Mouse (Mus musculus): Measurements from ENCODE around the gene Slbp. TPM values are rescaled to one million over a fixed set of nuclear protein-coding genes. Genes with fewer than 3 reads are reported as not detected.

Gene Slbp
- polyA plus RNA-seq, 1 experiment from 2014 or later, result 223 TPM

DNA sequence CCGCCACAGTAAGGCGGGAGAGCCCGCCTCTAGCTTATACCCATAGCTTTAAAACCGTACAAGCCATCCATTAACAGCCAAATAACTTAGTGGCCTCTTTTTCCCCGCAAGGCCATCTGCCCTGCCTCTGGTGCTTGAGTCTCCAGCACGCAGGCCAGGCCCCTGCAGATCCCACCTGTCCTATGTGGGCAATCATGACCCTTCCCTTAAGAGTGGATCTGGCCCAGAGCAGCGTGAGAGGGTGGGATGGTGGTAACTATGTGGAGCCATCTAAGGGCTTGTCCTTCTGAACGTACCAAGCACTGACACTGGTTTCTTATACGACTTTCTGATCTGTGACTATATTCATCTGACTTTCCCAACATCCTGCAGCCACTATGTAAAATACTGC lies 404 bp upstream of the Slbp start:
- no peaks in the 10 kb centered on the region for H3K27me3 ChIP-seq (ENCODE audit: control insufficient read depth, insufficient read depth, low read length)

GRCm38 (mm10) chr5:33651541-33651920 lies 843 bp downstream of the Slbp start:
- peaks cover 16% of the 10 kb centered on the region for H3K4me1 ChIP-seq (ENCODE audit: control insufficient read depth, insufficient read depth, low read length)
- no peak; the same call in 1 of the 2 replicates for ATAC-seq (ENCODE audit: insufficient number of reproducible peaks, insufficient read depth, low FRiP score, low read depth)
- WGBS, result 0% methylated on average over 11 of the region's 11 CpGs
- peak overlapping the region; percentile 95 for H3K27ac ChIP-seq (ENCODE audit: low read length)
- H3K4me3 ChIP-seq (ENCODE audit: low read depth, low read length), result peak overlapping the region; percentile 67
- peak overlapping the region; percentile 88 for H3K4me2 ChIP-seq (replicated peaks; ENCODE audit: low read depth, low read length)
- H3K9ac ChIP-seq (replicated peaks; ENCODE audit: low read depth, low read length), result peak overlapping the region; percentile 56
- no peaks in the 10 kb centered on the region for H3K27me3 ChIP-seq (ENCODE audit: control insufficient read depth, insufficient read depth, low read length)
- H3K9me3 ChIP-seq (ENCODE audit: control insufficient read depth, low read depth, low read length), result no peaks in the 10 kb centered on the region
- peaks cover 40% of the 10 kb centered on the region for H3K36me3 ChIP-seq (ENCODE audit: control insufficient read depth, insufficient read depth, low read length)

More for the DNA sequence above, 404 bp upstream of the Slbp start:
- peak; percentile 2; the same call in 1 of the 2 replicates for ATAC-seq (ENCODE audit: insufficient number of reproducible peaks, insufficient read depth, low FRiP score, low read depth)
- Histone ChIP-seq H3K4me3 (ENCODE audit: low read depth, low read length) (peak overlapping the region; percentile 67), H3K36me3 (ENCODE audit: control insufficient read depth, insufficient read depth, low read length) (peaks cover 28% of the 10 kb centered on the region), H3K4me2 (replicated peaks; ENCODE audit: low read depth, low read length) (peak overlapping the region; percentile 28; the same call in 1 of the 2 replicates), H3K9ac (replicated peaks; ENCODE audit: low read depth, low read length) (no peak overlapping the region), H3K4me1 (ENCODE audit: control insufficient read depth, insufficient read depth, low read length) (peaks cover 21% of the 10 kb centered on the region), H3K27ac (ENCODE audit: low read length) (0 out of 2 replicates have a peak overlapping the region, but pooled peaks have one; percentile 22), H3K9me3 (ENCODE audit: control insufficient read depth, low read depth, low read length) (no peaks in the 10 kb centered on the region)
- 3% methylated on average over 9 of the region's 9 CpGs for WGBS

DNA sequence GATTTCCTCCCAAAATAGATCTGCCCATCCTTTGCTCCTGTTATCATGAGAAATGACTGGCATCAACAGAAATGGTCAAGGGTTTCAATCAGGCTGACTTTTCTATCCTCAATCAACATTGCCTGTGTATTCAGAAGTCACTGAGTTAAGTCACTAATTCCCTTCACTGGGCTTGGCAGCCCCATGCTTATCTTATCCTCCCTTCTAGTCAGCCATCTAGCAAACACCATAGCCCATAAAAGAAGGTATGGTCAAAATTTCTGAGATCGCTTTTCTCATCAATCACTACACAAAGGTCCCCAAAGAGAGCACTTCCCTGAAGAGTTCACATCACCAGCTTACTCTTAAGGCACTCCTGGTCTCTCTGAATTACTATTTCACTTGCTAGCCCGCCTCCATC lies 1.4 kb downstream of the Slbp start:
- no peaks in the 10 kb centered on the region for H3K27me3 ChIP-seq (ENCODE audit: control insufficient read depth, insufficient read depth, low read length)
- peaks cover 45% of the 10 kb centered on the region for H3K36me3 ChIP-seq (ENCODE audit: control insufficient read depth, insufficient read depth, low read length)
- peak overlapping the region; percentile 67 for H3K4me3 ChIP-seq (ENCODE audit: low read depth, low read length)
- no peak overlapping the region; the same call in 1 of the 2 replicates for H3K27ac ChIP-seq (ENCODE audit: low read length)
- H3K4me1 ChIP-seq (ENCODE audit: control insufficient read depth, insufficient read depth, low read length), result peaks cover 13% of the 10 kb centered on the region; the same call in 1 of the 2 replicates
- peak overlapping the region; percentile 56 for H3K9ac ChIP-seq (replicated peaks; ENCODE audit: low read depth, low read length)
- H3K4me2 ChIP-seq (replicated peaks; ENCODE audit: low read depth, low read length), result peak overlapping the region; percentile 88
- ATAC-seq (ENCODE audit: insufficient number of reproducible peaks, insufficient read depth, low FRiP score, low read depth), result no peak
- 7% methylated on average over 2 of the region's 2 CpGs for WGBS
- H3K9me3 ChIP-seq (ENCODE audit: control insufficient read depth, low read depth, low read length), result no peaks in the 10 kb centered on the region

- H3K27ac ChIP-seq (ENCODE audit: low read length), result no peak overlapping the region
- WGBS, result 31% methylated on average over 3 of the region's 3 CpGs
- peaks cover 58% of the 10 kb centered on the region for H3K36me3 ChIP-seq (ENCODE audit: control insufficient read depth, insufficient read depth, low read length)
Observed at GRCm38 (mm10) chr5:33640652-33641051, 11.7 kb downstream of the Slbp start.

GRCm38 (mm10) chr5:33638826-33639225 lies 13.5 kb downstream of the Slbp start:
- Histone ChIP-seq H3K4me3 (ENCODE audit: low read depth, low read length) (no peak overlapping the region), H3K4me2 (replicated peaks; ENCODE audit: low read depth, low read length) (no peak overlapping the region), H3K36me3 (ENCODE audit: control insufficient read depth, insufficient read depth, low read length) (peaks cover 44% of the 10 kb centered on the region), H3K4me1 (ENCODE audit: control insufficient read depth, insufficient read depth, low read length) (no peaks in the 10 kb centered on the region), H3K9ac (replicated peaks; ENCODE audit: low read depth, low read length) (no peak overlapping the region), H3K9me3 (ENCODE audit: control insufficient read depth, low read depth, low read length) (no peaks in the 10 kb centered on the region), H3K27me3 (ENCODE audit: control insufficient read depth, insufficient read depth, low read length) (no peaks in the 10 kb centered on the region), H3K27ac (ENCODE audit: low read length) (no peak overlapping the region)
- no peak for ATAC-seq (ENCODE audit: insufficient number of reproducible peaks, insufficient read depth, low FRiP score, low read depth)
- 54% methylated on average over 4 of the region's 4 CpGs for WGBS

More at GRCm38 (mm10) chr5:33640652-33641051, 11.7 kb downstream of the Slbp start:
- H3K9ac ChIP-seq (replicated peaks; ENCODE audit: low read depth, low read length), result no peak overlapping the region
- no peaks in the 10 kb centered on the region for H3K9me3 ChIP-seq (ENCODE audit: control insufficient read depth, low read depth, low read length)
- no peaks in the 10 kb centered on the region for H3K4me1 ChIP-seq (ENCODE audit: control insufficient read depth, insufficient read depth, low read length)
- no peak overlapping the region for H3K4me2 ChIP-seq (replicated peaks; ENCODE audit: low read depth, low read length)
- no peak for ATAC-seq (ENCODE audit: insufficient number of reproducible peaks, insufficient read depth, low FRiP score, low read depth)
- H3K27me3 ChIP-seq (ENCODE audit: control insufficient read depth, insufficient read depth, low read length), result no peaks in the 10 kb centered on the region
- H3K4me3 ChIP-seq (ENCODE audit: low read depth, low read length), result no peak overlapping the region

DNA sequence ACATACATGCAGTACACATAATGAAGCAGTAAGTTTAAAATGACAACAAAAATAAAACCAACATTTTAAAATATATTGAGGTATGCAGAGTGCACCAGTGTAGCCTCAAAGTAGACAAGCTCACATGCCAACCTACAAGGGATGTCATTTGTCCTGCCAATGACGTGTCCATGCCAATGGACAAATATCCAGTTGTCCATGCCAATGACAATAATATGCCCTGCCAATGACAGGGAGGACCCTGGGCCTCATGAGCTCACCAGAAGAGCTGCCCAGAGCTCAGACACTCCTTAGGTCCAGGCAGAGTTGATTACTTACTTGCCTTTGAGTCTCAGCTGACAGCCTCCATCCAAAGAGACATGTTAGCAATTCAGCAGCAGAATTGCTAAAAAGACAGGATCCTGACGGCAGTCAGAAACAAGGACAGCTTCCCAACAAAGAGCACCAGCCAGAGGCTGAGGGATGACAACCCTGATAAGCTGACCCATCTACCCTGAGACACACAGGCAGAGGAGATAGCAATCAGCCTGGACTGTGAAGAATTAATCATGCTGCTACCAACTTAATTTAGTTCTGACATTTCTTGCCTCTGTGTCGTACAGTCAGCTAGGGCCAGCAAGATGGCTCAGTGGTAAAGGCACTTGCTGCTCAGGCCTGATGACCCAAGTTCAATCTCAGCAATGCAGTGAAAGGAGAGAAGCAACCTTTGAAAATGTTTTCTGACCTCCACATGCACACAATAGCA lies 14.6 kb downstream of the Slbp start:
- Histone ChIP-seq H3K4me2 (replicated peaks; ENCODE audit: low read depth, low read length) (no peak overlapping the region), H3K27me3 (ENCODE audit: control insufficient read depth, insufficient read depth, low read length) (no peaks in the 10 kb centered on the region), H3K9ac (replicated peaks; ENCODE audit: low read depth, low read length) (no peak overlapping the region), H3K4me1 (ENCODE audit: control insufficient read depth, insufficient read depth, low read length) (no peaks in the 10 kb centered on the region), H3K4me3 (ENCODE audit: low read depth, low read length) (no peak overlapping the region), H3K27ac (ENCODE audit: low read length) (no peak overlapping the region), H3K9me3 (ENCODE audit: control insufficient read depth, low read depth, low read length) (no peaks in the 10 kb centered on the region), H3K36me3 (ENCODE audit: control insufficient read depth, insufficient read depth, low read length) (peaks cover 35% of the 10 kb centered on the region)
- ATAC-seq (ENCODE audit: insufficient number of reproducible peaks, insufficient read depth, low FRiP score, low read depth), result no peak
- 70% methylated on average over 3 of the region's 3 CpGs for WGBS

DNA sequence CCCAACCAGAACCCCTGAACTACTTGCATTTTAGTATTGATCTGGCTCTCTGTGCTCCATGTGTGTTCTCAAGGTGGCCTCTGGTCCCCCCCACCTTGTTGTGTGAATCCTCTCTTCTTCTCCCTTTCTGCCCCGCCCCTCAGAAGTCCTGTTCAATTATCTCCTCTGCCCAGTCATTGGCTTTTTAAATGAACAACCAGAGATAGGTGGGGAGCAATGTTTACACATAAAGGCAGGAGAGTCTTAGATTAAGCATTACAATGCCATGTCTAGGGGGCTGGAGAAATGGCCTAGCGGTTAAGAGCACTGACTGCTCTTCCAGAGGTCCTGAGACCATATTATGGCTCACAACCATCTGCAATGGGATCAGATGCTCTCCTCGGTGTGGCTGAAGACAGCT lies 17.0 kb downstream of the Slbp start:
- 0 out of 2 replicates have a peak, but pooled peaks cover 3% of the 10 kb centered on the region for H3K4me1 ChIP-seq (ENCODE audit: control insufficient read depth, insufficient read depth, low read length)
- no peaks in the 10 kb centered on the region for H3K27me3 ChIP-seq (ENCODE audit: control insufficient read depth, insufficient read depth, low read length)
- no peak overlapping the region for H3K4me3 ChIP-seq (ENCODE audit: low read depth, low read length)
- ATAC-seq (ENCODE audit: insufficient number of reproducible peaks, insufficient read depth, low FRiP score, low read depth), result no peak
- H3K36me3 ChIP-seq (ENCODE audit: control insufficient read depth, insufficient read depth, low read length), result peaks cover 13% of the 10 kb centered on the region
- no peak overlapping the region for H3K4me2 ChIP-seq (replicated peaks; ENCODE audit: low read depth, low read length)
- no peak overlapping the region for H3K27ac ChIP-seq (ENCODE audit: low read length)
- H3K9ac ChIP-seq (replicated peaks; ENCODE audit: low read depth, low read length), result no peak overlapping the region
- H3K9me3 ChIP-seq (ENCODE audit: control insufficient read depth, low read depth, low read length), result no peaks in the 10 kb centered on the region
- 92% methylated on average over 3 of the region's 3 CpGs for WGBS

- H3K36me3 ChIP-seq (ENCODE audit: control insufficient read depth, insufficient read depth, low read length), result no peaks in the 10 kb centered on the region
- no peak overlapping the region for H3K27ac ChIP-seq (ENCODE audit: low read length)
- H3K9me3 ChIP-seq (ENCODE audit: control insufficient read depth, low read depth, low read length), result no peaks in the 10 kb centered on the region
- H3K4me1 ChIP-seq (ENCODE audit: control insufficient read depth, insufficient read depth, low read length), result peaks cover 15% of the 10 kb centered on the region; the same call in 1 of the 2 replicates
- no peak overlapping the region for H3K4me2 ChIP-seq (replicated peaks; ENCODE audit: low read depth, low read length)
- H3K4me3 ChIP-seq (ENCODE audit: low read depth, low read length), result no peak overlapping the region
- ATAC-seq (ENCODE audit: insufficient number of reproducible peaks, insufficient read depth, low FRiP score, low read depth), result no peak
- WGBS, result 88% methylated on average over 1 of the region's 1 CpGs
- no peak overlapping the region for H3K9ac ChIP-seq (replicated peaks; ENCODE audit: low read depth, low read length)
- no peaks in the 10 kb centered on the region for H3K27me3 ChIP-seq (ENCODE audit: control insufficient read depth, insufficient read depth, low read length)
Observed at GRCm38 (mm10) chr5:33632526-33632925, 19.8 kb downstream of the Slbp start.
